Mouse (Mus musculus) lung, postnatal 0 days (tissue): Measurements from ENCODE around the gene Tsc2.

ENCODE experiments used
- CTCF ChIP-seq: IDR thresholded peaks from 2 replicates; pipeline ENCODE4 v1.5.1; 2016; ENCODE audit warnings: antibody characterized with exemption, mild to moderate bottlenecking
- EP300 ChIP-seq: IDR thresholded peaks from 2 replicates; pipeline ENCODE4 v1.6.1; 2016; ENCODE audit warnings: antibody characterized with exemption, mild to moderate bottlenecking, control low read depth

DNA sequence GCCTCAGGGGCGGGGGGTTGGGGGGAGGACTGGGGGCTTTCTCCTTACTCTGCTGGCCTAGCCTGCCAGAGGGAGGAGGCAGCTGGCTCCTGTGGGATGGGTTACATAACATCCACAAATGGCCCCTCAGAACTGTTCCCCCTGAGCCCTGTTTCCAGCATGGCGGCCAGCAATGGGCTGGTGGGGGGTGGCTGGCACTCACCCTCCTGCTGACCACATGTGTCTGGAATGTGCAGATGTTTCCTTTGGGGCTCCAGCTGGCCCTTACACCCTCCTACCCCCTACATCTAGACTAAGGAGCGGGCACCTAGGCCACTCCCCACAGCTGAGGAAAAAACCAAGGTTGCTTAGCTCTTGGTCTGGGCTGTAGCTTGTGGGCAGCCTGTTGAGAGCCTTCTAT lies 73.3 kb downstream of the Tsc2 start:
- TF ChIP-seq CTCF (no peak), EP300 (no peak)
